Mouse (Mus musculus) forebrain, postnatal 0 days (tissue): ENCODE data around the gene Slc39a11. TPM values are rescaled to one million over a fixed set of nuclear protein-coding genes. Genes with fewer than 3 reads are reported as not detected.

ENCODE experiments used
- ATAC-seq: fragments of 200-750 bp; cut with Nextera tagmentation; 2 replicates; pipeline ENCODE4 v1.8.0; 2017; ENCODE audit warnings: mild to moderate bottlenecking, moderate library complexity
- DNase-seq: peaks from one replicate; pipeline ENCODE4 v3.0.0-alpha.2; 2015
- H3K27ac ChIP-seq: fragments of 300-500 bp; sonication (generic); 2 replicates; pipeline ENCODE4 v1.5.1; 2014; ENCODE audit warnings: low read depth, mild to moderate bottlenecking, antibody characterized with exemption, low read length, moderate library complexity, mixed read lengths
- H3K27me3 ChIP-seq: fragments of 300-500 bp; sonication (generic); 2 replicates; pipeline ENCODE4 v1.6.1; 2014; ENCODE audit warnings: mild to moderate bottlenecking, low read length, mixed read lengths; ENCODE audit not compliant: insufficient read depth
- H3K36me3 ChIP-seq: fragments of 300-500 bp; sonication (generic); 2 replicates; pipeline ENCODE4 v1.6.1; 2014; ENCODE audit warnings: mild to moderate bottlenecking, moderate library complexity; ENCODE audit not compliant: insufficient read depth
- H3K4me1 ChIP-seq: fragments of 300-500 bp; sonication (generic); 2 replicates; pipeline ENCODE4 v1.6.1; 2014; ENCODE audit warnings: antibody characterized with exemption; ENCODE audit not compliant: insufficient read depth
- H3K4me2 ChIP-seq: fragments of 300-500 bp; sonication (generic); 2 replicates; pipeline ENCODE4 v1.6.1; 2014; ENCODE audit warnings: low read depth, mild to moderate bottlenecking, moderate library complexity
- H3K4me3 ChIP-seq: fragments of 300-500 bp; sonication (generic); 2 replicates; pipeline ENCODE4 v1.5.1; 2014; ENCODE audit warnings: low read depth, low read length, mixed read lengths
- H3K9ac ChIP-seq: fragments of 300-500 bp; sonication (generic); 2 replicates; pipeline ENCODE4 v1.6.1; 2014; ENCODE audit warnings: mild to moderate bottlenecking
- H3K9me3 ChIP-seq: fragments of 300-500 bp; sonication (generic); 2 replicates; pipeline ENCODE4 v1.6.1; 2016; ENCODE audit warnings: low read length
- CTCF ChIP-seq: sonication (generic); IDR thresholded peaks from 2 replicates; pipeline ENCODE4 v1.5.1; 2016; ENCODE audit warnings: antibody characterized with exemption, control low read depth, low read depth
- WGBS: fragments of 180-500 bp; shearing (Covaris S2); extraction: QIAGEN DNeasy Blood & Tissue Kit; methylation state at CpG from one replicate; pipeline ENCODE4 v1.1.7; 2014; 5-methylcytosine and 5-hydroxymethylcytosine counted together
- polyA plus RNA-seq: library from polyadenylated mRNA; unstranded; fragments of >200 nt; fragmentation: Nextera tagmentation; extraction: Ambion mirVana; gene quantifications from 2 replicates; pipeline ENCODE4 v1.2.1, GENCODE M21; 2015
- total RNA-seq: library from RNA; depleted of rRNA; stranded (reverse); fragments of >200 nt; gene quantifications from 2 replicates; pipeline ENCODE4 v1.2.3, GENCODE M21; 2014

The Slc39a11 gene
- total and polyA plus RNA-seq, 2 experiments from 2014 or later, result 39.1 to 48.2 TPM

GRCm38 (mm10) chr11:113326387-113327011, 323.4 kb downstream of the Slc39a11 start:
- Histone ChIP-seq H3K4me1 (0 out of 2 replicates have a peak, but pooled peaks cover 6% of the 10 kb centered on the region), H3K27me3 (no peaks in the 10 kb centered on the region), H3K27ac (0 out of 2 replicates have a peak overlapping the region, but pooled peaks have one; percentile 9), H3K36me3 (no peaks in the 10 kb centered on the region), H3K4me3 (no peak overlapping the region), H3K9me3 (no peaks in the 10 kb centered on the region), H3K9ac (no peak overlapping the region), H3K4me2 (peak overlapping the region; percentile 31)
- WGBS, result 24% methylated on average over 18 of the region's 18 CpGs
- TF ChIP-seq CTCF, result peak; percentile 79
- ATAC-seq (peak; percentile 81), DNase-seq (peak; percentile 68)

GRCm38 (mm10) chr11:113321601-113322000, 328.3 kb downstream of the Slc39a11 start:
- Histone ChIP-seq H3K27me3 (no peaks in the 10 kb centered on the region), H3K4me3 (no peak overlapping the region), H3K4me1 (0 out of 2 replicates have a peak, but pooled peaks cover 3% of the 10 kb centered on the region), H3K4me2 (no peak overlapping the region), H3K9ac (no peak overlapping the region), H3K9me3 (no peaks in the 10 kb centered on the region), H3K27ac (no peak overlapping the region), H3K36me3 (no peaks in the 10 kb centered on the region; the same call in 1 of the 2 replicates)
- DNase-seq (no peak), ATAC-seq (no peak)
- 96% methylated on average over 3 of the region's 3 CpGs for WGBS
- TF ChIP-seq CTCF, result no peak

- Histone ChIP-seq H3K36me3 (0 out of 2 replicates have a peak, but pooled peaks cover 7% of the 10 kb centered on the region), H3K27me3 (no peaks in the 10 kb centered on the region), H3K4me2 (no peak overlapping the region), H3K9ac (no peak overlapping the region), H3K9me3 (0 out of 2 replicates have a peak, but pooled peaks cover 5% of the 10 kb centered on the region), H3K4me1 (no peaks in the 10 kb centered on the region), H3K27ac (no peak overlapping the region), H3K4me3 (no peak overlapping the region)
- TF ChIP-seq CTCF, result no peak
- ATAC-seq, result no peak
- 43% methylated on average over 10 of the region's 10 CpGs for WGBS
- no peak for DNase-seq
Observed at GRCm38 (mm10) chr11:113309265-113309951, 340.5 kb downstream of the Slc39a11 start.

- H3K36me3 ChIP-seq, result 0 out of 2 replicates have a peak, but pooled peaks cover 7% of the 10 kb centered on the region
- no peak overlapping the region for H3K9ac ChIP-seq
- H3K9me3 ChIP-seq, result 0 out of 2 replicates have a peak, but pooled peaks cover 5% of the 10 kb centered on the region
- 38% methylated on average over 4 of the region's 4 CpGs for WGBS
- ATAC-seq, result no peak
- H3K4me3 ChIP-seq, result no peak overlapping the region
- H3K4me2 ChIP-seq, result no peak overlapping the region
- H3K4me1 ChIP-seq, result no peaks in the 10 kb centered on the region
- TF ChIP-seq CTCF, result no peak
- no peak for DNase-seq
- no peaks in the 10 kb centered on the region for H3K27me3 ChIP-seq
- no peak overlapping the region for H3K27ac ChIP-seq
Observed at GRCm38 (mm10) chr11:113308256-113308941, 341.5 kb downstream of the Slc39a11 start.

- no peak for ATAC-seq
- 91% methylated on average over 5 of the region's 5 CpGs for WGBS
Observed at GRCm38 (mm10) chr11:113303204-113303603, 346.7 kb downstream of the Slc39a11 start.

GRCm38 (mm10) chr11:113299492-113299891, 350.4 kb downstream of the Slc39a11 start:
- Histone ChIP-seq H3K9ac (no peak overlapping the region), H3K36me3 (no peaks in the 10 kb centered on the region), H3K4me1 (no peaks in the 10 kb centered on the region), H3K27ac (no peak overlapping the region), H3K4me2 (no peak overlapping the region), H3K4me3 (no peak overlapping the region), H3K9me3 (no peaks in the 10 kb centered on the region), H3K27me3 (no peaks in the 10 kb centered on the region)
- 0 out of 2 replicates have a peak, but pooled peaks have one; percentile 17 for ATAC-seq
- 36% methylated on average over 10 of the region's 10 CpGs for WGBS
- no peak for DNase-seq
- TF ChIP-seq CTCF, result no peak

More at GRCm38 (mm10) chr11:113303204-113303603, 346.7 kb downstream of the Slc39a11 start:
- 0 out of 2 replicates have a peak, but pooled peaks cover 7% of the 10 kb centered on the region for H3K36me3 ChIP-seq
- 0 out of 2 replicates have a peak, but pooled peaks cover 5% of the 10 kb centered on the region for H3K9me3 ChIP-seq
- TF ChIP-seq CTCF, result no peak
- no peak overlapping the region for H3K4me3 ChIP-seq
- no peak overlapping the region for H3K27ac ChIP-seq
- DNase-seq, result no peak
- no peaks in the 10 kb centered on the region for H3K27me3 ChIP-seq
- no peak overlapping the region for H3K4me2 ChIP-seq
- no peak overlapping the region for H3K9ac ChIP-seq
- no peaks in the 10 kb centered on the region for H3K4me1 ChIP-seq
